Mouse (Mus musculus): ENCODE measurements at regions not wholly inside any gene's neighbourhood (a gene's known extent, or its start where the extent isn't known, plus 50 kb on each side); places are given as distances from the start of the nearest gene placed in this dataset.

- WGBS: 91% methylated on average over 3 of the region's 3 CpGs
- Histone ChIP-seq H3K27me3 (replicated peaks; ENCODE audit: control insufficient read depth, insufficient read depth, low read length) (no peaks in the 10 kb centered on the region), H3K36me3 (ENCODE audit: control insufficient read depth, insufficient read depth, low read length) (no peaks in the 10 kb centered on the region), H3K9ac (ENCODE audit: low read length) (no peak overlapping the region), H3K4me2 (ENCODE audit: low read length) (no peak overlapping the region), H3K4me3 (ENCODE audit: low read depth, low read length) (no peak overlapping the region), H3K4me1 (ENCODE audit: control insufficient read depth, insufficient read depth, low read length) (no peaks in the 10 kb centered on the region), H3K9me3 (replicated peaks; ENCODE audit: control insufficient read depth, low read length) (no peaks in the 10 kb centered on the region), H3K27ac (ENCODE audit: low read depth, low read length) (no peak overlapping the region)
- ATAC-seq (no peak), DNase-seq (ENCODE audit: low spot score) (no peak)
Measured at GRCm38 (mm10) chr5:28689136-28689535, 222.1 kb upstream of the Shh start.

- Histone ChIP-seq H3K27me3 (replicated peaks; ENCODE audit: control insufficient read depth, insufficient read depth, low read length) (no peaks in the 10 kb centered on the region), H3K4me1 (ENCODE audit: control insufficient read depth, insufficient read depth, low read length) (no peaks in the 10 kb centered on the region), H3K27ac (ENCODE audit: low read depth, low read length) (no peak overlapping the region), H3K4me3 (ENCODE audit: low read depth, low read length) (no peak overlapping the region), H3K9ac (ENCODE audit: low read length) (no peak overlapping the region), H3K9me3 (replicated peaks; ENCODE audit: control insufficient read depth, low read length) (no peaks in the 10 kb centered on the region), H3K4me2 (ENCODE audit: low read length) (no peak overlapping the region), H3K36me3 (ENCODE audit: control insufficient read depth, insufficient read depth, low read length) (no peaks in the 10 kb centered on the region)
- DNase-seq (ENCODE audit: low spot score): no peak
- no peak for ATAC-seq
- WGBS: 80% methylated on average over 6 of the region's 6 CpGs
Measured at GRCm38 (mm10) chr5:28682821-28683220, 215.8 kb upstream of the Shh start.

GRCm38 (mm10) chr5:28680311-28680710 lies 213.3 kb upstream of the Shh start:
- WGBS: 97% methylated on average over 1 of the region's 1 CpGs
- no peak for ATAC-seq
- Histone ChIP-seq H3K4me3 (ENCODE audit: low read depth, low read length) (no peak overlapping the region), H3K9me3 (replicated peaks; ENCODE audit: control insufficient read depth, low read length) (no peaks in the 10 kb centered on the region), H3K27ac (ENCODE audit: low read depth, low read length) (no peak overlapping the region), H3K9ac (ENCODE audit: low read length) (no peak overlapping the region), H3K36me3 (ENCODE audit: control insufficient read depth, insufficient read depth, low read length) (no peaks in the 10 kb centered on the region), H3K4me2 (ENCODE audit: low read length) (no peak overlapping the region), H3K4me1 (ENCODE audit: control insufficient read depth, insufficient read depth, low read length) (no peaks in the 10 kb centered on the region), H3K27me3 (replicated peaks; ENCODE audit: control insufficient read depth, insufficient read depth, low read length) (no peaks in the 10 kb centered on the region)
- no peak for DNase-seq (ENCODE audit: low spot score)

GRCm38 (mm10) chr5:28679761-28680160 lies 212.7 kb upstream of the Shh start:
- no peaks in the 10 kb centered on the region for H3K9me3 ChIP-seq (replicated peaks; ENCODE audit: control insufficient read depth, low read length)
- ATAC-seq (0 out of 2 replicates have a peak, but pooled peaks have one; percentile 26), DNase-seq (ENCODE audit: low spot score) (peak; percentile 45)
- H3K4me2 ChIP-seq (ENCODE audit: low read length): no peak overlapping the region
- H3K4me1 ChIP-seq (ENCODE audit: control insufficient read depth, insufficient read depth, low read length): no peaks in the 10 kb centered on the region
- 61% methylated on average over 1 of the region's 1 CpGs for WGBS
- no peak overlapping the region for H3K27ac ChIP-seq (ENCODE audit: low read depth, low read length)
- H3K4me3 ChIP-seq (ENCODE audit: low read depth, low read length): no peak overlapping the region
- no peaks in the 10 kb centered on the region for H3K36me3 ChIP-seq (ENCODE audit: control insufficient read depth, insufficient read depth, low read length)
- no peak overlapping the region for H3K9ac ChIP-seq (ENCODE audit: low read length)
- H3K27me3 ChIP-seq (replicated peaks; ENCODE audit: control insufficient read depth, insufficient read depth, low read length): no peaks in the 10 kb centered on the region

- Histone ChIP-seq H3K36me3 (ENCODE audit: control insufficient read depth, insufficient read depth, low read length) (no peaks in the 10 kb centered on the region), H3K4me1 (ENCODE audit: control insufficient read depth, insufficient read depth, low read length) (no peaks in the 10 kb centered on the region), H3K4me3 (ENCODE audit: low read depth, low read length) (no peak overlapping the region), H3K4me2 (ENCODE audit: low read length) (no peak overlapping the region), H3K9me3 (replicated peaks; ENCODE audit: control insufficient read depth, low read length) (no peaks in the 10 kb centered on the region), H3K27me3 (replicated peaks; ENCODE audit: control insufficient read depth, insufficient read depth, low read length) (no peaks in the 10 kb centered on the region), H3K9ac (ENCODE audit: low read length) (no peak overlapping the region), H3K27ac (ENCODE audit: low read depth, low read length) (no peak overlapping the region)
- ATAC-seq (no peak), DNase-seq (ENCODE audit: low spot score) (no peak)
- 84% methylated on average over 4 of the region's 4 CpGs for WGBS
Measured at GRCm38 (mm10) chr5:28630186-28630585, 163.1 kb upstream of the Shh start.

GRCm38 (mm10) chr5:28611885-28612284 lies 144.8 kb upstream of the Shh start:
- Histone ChIP-seq H3K4me2 (ENCODE audit: low read length) (no peak overlapping the region), H3K9me3 (replicated peaks; ENCODE audit: control insufficient read depth, low read length) (no peaks in the 10 kb centered on the region), H3K27ac (ENCODE audit: low read depth, low read length) (no peak overlapping the region), H3K27me3 (replicated peaks; ENCODE audit: control insufficient read depth, insufficient read depth, low read length) (no peaks in the 10 kb centered on the region), H3K4me3 (ENCODE audit: low read depth, low read length) (no peak overlapping the region), H3K9ac (ENCODE audit: low read length) (no peak overlapping the region), H3K4me1 (ENCODE audit: control insufficient read depth, insufficient read depth, low read length) (no peaks in the 10 kb centered on the region), H3K36me3 (ENCODE audit: control insufficient read depth, insufficient read depth, low read length) (no peaks in the 10 kb centered on the region)
- DNase-seq (ENCODE audit: low spot score) (peak; percentile 22), ATAC-seq (no peak)
- WGBS: 88% methylated on average over 3 of the region's 3 CpGs

GRCm38 (mm10) chr5:28596537-28597314 lies 129.7 kb upstream of the Shh start:
- no peak overlapping the region for H3K27ac ChIP-seq (ENCODE audit: low read depth, low read length)
- H3K36me3 ChIP-seq (ENCODE audit: control insufficient read depth, insufficient read depth, low read length): no peaks in the 10 kb centered on the region
- H3K4me2 ChIP-seq (ENCODE audit: low read length): no peak overlapping the region
- no peak for DNase-seq (ENCODE audit: low spot score)
- 15% methylated on average over 1 of the region's 1 CpGs for WGBS
- no peak overlapping the region for H3K9ac ChIP-seq (ENCODE audit: low read length)
- no peaks in the 10 kb centered on the region for H3K27me3 ChIP-seq (replicated peaks; ENCODE audit: control insufficient read depth, insufficient read depth, low read length)
- H3K4me3 ChIP-seq (ENCODE audit: low read depth, low read length): no peak overlapping the region
- H3K4me1 ChIP-seq (ENCODE audit: control insufficient read depth, insufficient read depth, low read length): no peaks in the 10 kb centered on the region
- H3K9me3 ChIP-seq (replicated peaks; ENCODE audit: control insufficient read depth, low read length): no peaks in the 10 kb centered on the region
- ATAC-seq: no peak

GRCm38 (mm10) chr5:28571347-28571998 lies 104.4 kb upstream of the Shh start:
- WGBS: 87% methylated on average over 5 of the region's 5 CpGs
- no peak for ATAC-seq
- H3K27ac ChIP-seq (ENCODE audit: low read depth, low read length): no peak overlapping the region
- no peaks in the 10 kb centered on the region for H3K27me3 ChIP-seq (replicated peaks; ENCODE audit: control insufficient read depth, insufficient read depth, low read length)
- no peak overlapping the region for H3K9ac ChIP-seq (ENCODE audit: low read length)
- no peak overlapping the region for H3K4me3 ChIP-seq (ENCODE audit: low read depth, low read length)
- H3K9me3 ChIP-seq (replicated peaks; ENCODE audit: control insufficient read depth, low read length): no peaks in the 10 kb centered on the region
- no peak overlapping the region for H3K4me2 ChIP-seq (ENCODE audit: low read length)
- DNase-seq (ENCODE audit: low spot score): no peak
- no peaks in the 10 kb centered on the region for H3K36me3 ChIP-seq (ENCODE audit: control insufficient read depth, insufficient read depth, low read length)
- no peaks in the 10 kb centered on the region for H3K4me1 ChIP-seq (ENCODE audit: control insufficient read depth, insufficient read depth, low read length)

GRCm38 (mm10) chr5:28568417-28568816 lies 101.4 kb upstream of the Shh start:
- no peak for ATAC-seq
- no peak overlapping the region for H3K9ac ChIP-seq (ENCODE audit: low read length)
- no peak overlapping the region for H3K4me3 ChIP-seq (ENCODE audit: low read depth, low read length)
- no peak for DNase-seq (ENCODE audit: low spot score)
- no peak overlapping the region for H3K4me2 ChIP-seq (ENCODE audit: low read length)
- H3K9me3 ChIP-seq (replicated peaks; ENCODE audit: control insufficient read depth, low read length): no peaks in the 10 kb centered on the region
- no peaks in the 10 kb centered on the region for H3K4me1 ChIP-seq (ENCODE audit: control insufficient read depth, insufficient read depth, low read length)
- H3K27me3 ChIP-seq (replicated peaks; ENCODE audit: control insufficient read depth, insufficient read depth, low read length): no peaks in the 10 kb centered on the region
- H3K27ac ChIP-seq (ENCODE audit: low read depth, low read length): no peak overlapping the region
- no peaks in the 10 kb centered on the region for H3K36me3 ChIP-seq (ENCODE audit: control insufficient read depth, insufficient read depth, low read length)

All from forebrain, embryonic 14.5 days (tissue).